Mouse (Mus musculus) embryonic fibroblast, embryonic 13.5 days (primary cell): ENCODE data around the gene Plcb3.

Experiments used
- CTCF ChIP-seq: IDR thresholded peaks from 2 replicates; pipeline ENCODE4 v1.5.1; 2011; ENCODE audit warnings: mild to moderate bottlenecking, control low read depth, low read length, moderate library complexity, borderline replicate concordance; ENCODE audit not compliant: insufficient read depth
- POLR2A ChIP-seq: IDR thresholded peaks from 2 replicates; pipeline ENCODE4 v1.6.1; 2011; ENCODE audit warnings: low read depth, mild to moderate bottlenecking, control low read depth, low read length, moderate library complexity

DNA sequence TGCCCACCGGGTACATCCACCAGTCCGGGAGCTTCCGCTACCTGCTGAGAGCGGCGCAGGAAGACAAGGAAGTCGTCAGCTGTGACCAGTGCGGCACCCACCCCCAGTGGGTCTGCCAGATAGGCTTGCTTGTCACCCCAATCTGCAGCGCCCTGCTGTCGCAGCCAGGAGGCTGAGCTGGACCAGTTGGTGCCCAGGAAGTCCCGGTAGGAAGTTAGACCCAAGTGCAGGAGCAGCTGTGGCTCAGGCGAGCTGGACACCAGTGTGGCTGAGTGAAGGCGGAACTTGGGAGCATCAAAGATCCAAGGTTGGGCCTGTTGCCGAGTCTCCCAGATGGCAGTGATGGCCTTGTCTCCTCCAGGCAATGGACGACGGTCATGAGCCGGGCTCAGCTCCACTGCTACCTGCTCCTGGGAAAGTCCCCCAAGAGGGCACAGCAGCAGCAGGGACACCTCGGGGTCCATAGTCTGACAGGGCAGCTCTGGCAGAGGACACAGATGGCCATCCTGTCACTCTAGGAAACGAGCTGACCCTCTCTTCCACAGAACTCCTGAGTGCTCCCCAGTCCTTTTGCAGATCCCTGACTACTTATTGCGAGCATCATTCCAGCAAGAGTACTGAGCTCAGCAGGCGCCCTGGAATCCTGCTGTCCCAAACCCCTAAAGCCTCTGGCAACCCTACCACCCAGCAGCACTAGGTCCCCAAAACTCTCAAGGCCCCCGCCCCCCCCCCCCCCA lies 19.2 kb upstream of the Plcb3 start:
- TF ChIP-seq CTCF (no peak), POLR2A (no peak)
